Mouse (Mus musculus) embryo, embryonic 10 days (tissue): ENCODE results near the gene Pramef6.
"Not testable (repeated sequence)": the region's sequence is repeated elsewhere in the genome, so short reads cannot be mapped to it uniquely, and the experiment has no call there.

Experiments
- DNase-seq: peaks from one replicate; pipeline ENCODE4 v3.0.0-alpha.2; 2015; ENCODE audit warnings: low spot score

The Pramef6 gene

GRCm38 (mm10) chr4:143900280-143900679 is at the start of gene Pramef6:
Gene Pramef6, minus strand, starts transcription at chr4:143900380.
- DNase-seq, result not testable (repeated sequence)

- not testable (repeated sequence) for DNase-seq
These were observed 5.8 kb downstream of the Pramef6 start for GRCm38 (mm10) chr4:143894406-143894805.

GRCm38 (mm10) chr4:143882371-143882770 is 17.8 kb downstream of the Pramef6 start:
- not testable (repeated sequence) for DNase-seq

- not testable (repeated sequence) for DNase-seq
These were observed 54.0 kb downstream of the Pramef6 start, which contains the start of gene Gm13103 for GRCm38 (mm10) chr4:143846197-143846596. Gene Gm13103, plus strand, starts transcription at chr4:143846497.
